ENCODE assay signal across 13 mouse cellular contexts in the genomic region with DNA sequence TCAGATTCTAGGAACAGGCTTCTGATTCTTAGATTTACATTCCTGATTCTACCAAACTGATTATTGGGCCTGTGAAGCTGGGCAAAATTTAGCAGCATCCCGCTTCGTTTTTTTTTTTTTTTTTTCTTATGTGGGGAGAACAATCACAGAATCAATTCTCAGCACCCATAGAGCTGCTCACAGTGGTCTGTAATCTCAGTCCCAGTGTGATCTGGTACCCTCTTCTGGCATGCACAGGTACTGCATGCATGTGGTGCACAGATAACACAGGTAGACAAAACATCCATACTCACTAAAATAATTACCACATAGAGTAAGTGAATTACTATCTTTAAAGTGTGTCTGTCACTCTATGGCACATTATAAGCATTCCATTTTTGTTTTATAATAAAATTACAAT. TPM values are rescaled to one million over a fixed set of nuclear protein-coding genes. Genes with fewer than 3 reads are reported as not detected.
DNase-seq lines count a peak whose midpoint lies in the region; ATAC-seq and TF ChIP-seq lines count a peak whose summit lies in the region.
"Had no signal": no experiment of that assay in that cellular context is flagged by ENCODE, and none has a peak within 500 bp of the region (broad histone marks: within the 10 kb centered on the region; RNA-seq: fewer than 3 reads in every experiment).

No protein-coding gene starts in this region.

- no peaks in the 10 kb centered on the region for H3K4me1 ChIP-seq in intestine, postnatal 0 days (replicated peaks; ENCODE audit: control insufficient read depth, insufficient read depth, low read length)
- no peaks in the 10 kb centered on the region for H3K4me1 ChIP-seq in intestine, embryonic 15.5 days (replicated peaks)

- peaks cover 2% of the 10 kb centered on the region; the same call in 1 of the 2 replicates for H3K36me3 ChIP-seq in intestine, postnatal 0 days (ENCODE audit: control insufficient read depth, insufficient read depth)
- no peaks in the 10 kb centered on the region for H3K36me3 ChIP-seq in intestine, embryonic 15.5 days

- H3K9ac ChIP-seq in intestine, postnatal 0 days (ENCODE audit: low read depth, low read length) = no peak overlapping the region
- H3K9ac ChIP-seq in intestine, embryonic 15.5 days = no peak overlapping the region

- no peak overlapping the region for H3K4me3 ChIP-seq in intestine, postnatal 0 days (ENCODE audit: low read depth, low read length)
- no peak overlapping the region for H3K4me3 ChIP-seq in intestine, embryonic 15.5 days (replicated peaks)

- 87% methylated on average over 2 of the region's 2 CpGs for WGBS in intestine, postnatal 0 days
- 79% methylated on average over 2 of the region's 2 CpGs for WGBS in intestine, embryonic 15.5 days

- no peak overlapping the region for H3K27ac ChIP-seq in intestine, postnatal 0 days (ENCODE audit: low read depth, low read length)
- H3K27ac ChIP-seq in intestine, embryonic 15.5 days = no peak overlapping the region

- peak; percentile 23 for DNase-seq in thymus, postnatal 14 days
- no peak for DNase-seq in thymus, adult 18-20 months
- no peak for DNase-seq in cerebellum, postnatal 10 days
- no peak for DNase-seq in heart, postnatal 4 days
- DNase-seq: cerebellum, postnatal 36 days; kidney, adult 8-10 months; lung, postnatal 10 days had no signal

- peak; percentile 60 for TF ChIP-seq CTCF in intestine, postnatal 0 days (IDR thresholded peaks at IDR 0.05; ENCODE audit: low read depth)

- ATAC-seq in intestine, postnatal 0 days = no peak
- ATAC-seq in intestine, embryonic 15.5 days = no peak
- peak; percentile 68 for ATAC-seq in granulocyte monocyte progenitor cell, adult 5-6 weeks (replicated peaks; ENCODE audit: poor library complexity, severe bottlenecking)
- ATAC-seq in cerebellum, adult (ENCODE audit: insufficient number of reproducible peaks, low FRiP score, low TSS enrichment) = no peak
- ATAC-seq: midbrain, embryonic 16.5 days had no signal

- H3K4me2 ChIP-seq in intestine, postnatal 0 days (replicated peaks; ENCODE audit: low read depth) = no peak overlapping the region
- H3K4me2 ChIP-seq in intestine, embryonic 15.5 days (replicated peaks) = no peak overlapping the region

- H3K9me3 ChIP-seq in intestine, postnatal 0 days (ENCODE audit: control insufficient read depth) = no peaks in the 10 kb centered on the region
- H3K9me3 ChIP-seq in intestine, embryonic 15.5 days = no peaks in the 10 kb centered on the region

- no peaks in the 10 kb centered on the region for H3K27me3 ChIP-seq in intestine, postnatal 0 days (replicated peaks; ENCODE audit: control insufficient read depth, insufficient read depth, low read length)
- H3K27me3 ChIP-seq in intestine, embryonic 15.5 days (replicated peaks) = no peaks in the 10 kb centered on the region

RNA-seq across cellular contexts. Expression of a gene that starts 8.4 kb away (rescaled TPM):
- polyA plus RNA-seq in intestine, postnatal 0 days (2015; fragmentation: Nextera tagmentation; extraction: Ambion mirVana) = 21.3 and 26.3 TPM in 2 replicates
- 6.2 and 8.1 TPM in 2 replicates for polyA plus RNA-seq in intestine, embryonic 15.5 days (2015; fragmentation: Nextera tagmentation; extraction: Ambion mirVana)
- total RNA-seq in granulocyte monocyte progenitor cell, adult 5-6 weeks (2014; fragmentation: Nextera tagmentation) = 1.8 and 1.9 TPM in 2 replicates
- total RNA-seq in granulocyte monocyte progenitor cell, adult 5-6 weeks (2017) = 1.8 and 3.1 TPM in 2 replicates
- total RNA-seq in heart, postnatal 4 days (2021) = 1 to 10 TPM in 1 of 2 experiments, under 1 TPM in 1; 0.95 to 1.1 TPM

RNA-seq across cellular contexts. Expression of a gene that starts 8.8 kb away (rescaled TPM):
- 46.8 and 53.2 TPM in 2 replicates for polyA plus RNA-seq in intestine, postnatal 0 days (2015; fragmentation: Nextera tagmentation; extraction: Ambion mirVana)
- 23.8 and 25.1 TPM in 2 replicates for polyA plus RNA-seq in intestine, embryonic 15.5 days (2015; fragmentation: Nextera tagmentation; extraction: Ambion mirVana)
- 24.7 and 26.8 TPM in 2 replicates for total RNA-seq in granulocyte monocyte progenitor cell, adult 5-6 weeks (2014; fragmentation: Nextera tagmentation)
- total RNA-seq in granulocyte monocyte progenitor cell, adult 5-6 weeks (2017) = 15.6 and 17.5 TPM in 2 replicates
- total RNA-seq in heart, postnatal 4 days (2021) = 1 to 10 TPM; 8.4 to 8.7 TPM

RNA-seq across cellular contexts. Expression of a gene that starts 26.5 kb away (rescaled TPM):
- polyA plus RNA-seq in intestine, postnatal 0 days (2015; fragmentation: Nextera tagmentation; extraction: Ambion mirVana) = 0.13 and 0.24 TPM in 2 replicates
- polyA plus RNA-seq in intestine, embryonic 15.5 days (2015; fragmentation: Nextera tagmentation; extraction: Ambion mirVana) = 0.10 TPM in 2 replicates
- not detected in 2 replicates for total RNA-seq in granulocyte monocyte progenitor cell, adult 5-6 weeks (2014; fragmentation: Nextera tagmentation)
- total RNA-seq in granulocyte monocyte progenitor cell, adult 5-6 weeks (2017) = not detected in 2 replicates
- not detected for total RNA-seq in heart, postnatal 4 days (2021)
- total RNA-seq: hematopoietic stem cell, adult 5-6 weeks had no signal

RNA-seq across cellular contexts. Expression of a gene that starts 30.7 kb away (rescaled TPM):
- 215 and 217 TPM in 2 replicates for polyA plus RNA-seq in intestine, postnatal 0 days (2015; fragmentation: Nextera tagmentation; extraction: Ambion mirVana)
- 208 and 212 TPM in 2 replicates for polyA plus RNA-seq in intestine, embryonic 15.5 days (2015; fragmentation: Nextera tagmentation; extraction: Ambion mirVana)
- total RNA-seq in granulocyte monocyte progenitor cell, adult 5-6 weeks (2014; fragmentation: Nextera tagmentation) = 10.4 and 19.9 TPM in 2 replicates
- 6.3 and 11.7 TPM in 2 replicates for total RNA-seq in granulocyte monocyte progenitor cell, adult 5-6 weeks (2017)
- total RNA-seq in heart, postnatal 4 days (2021) = 100 to 1,000 TPM; 109 to 112 TPM

RNA-seq across cellular contexts. Expression of a gene that starts 30.8 kb away (rescaled TPM):
- 114 and 120 TPM in 2 replicates for polyA plus RNA-seq in intestine, postnatal 0 days (2015; fragmentation: Nextera tagmentation; extraction: Ambion mirVana)
- 118 and 126 TPM in 2 replicates for polyA plus RNA-seq in intestine, embryonic 15.5 days (2015; fragmentation: Nextera tagmentation; extraction: Ambion mirVana)
- total RNA-seq in granulocyte monocyte progenitor cell, adult 5-6 weeks (2014; fragmentation: Nextera tagmentation) = 71.0 and 77.9 TPM in 2 replicates
- 50.7 and 76.5 TPM in 2 replicates for total RNA-seq in granulocyte monocyte progenitor cell, adult 5-6 weeks (2017)
- total RNA-seq in heart, postnatal 4 days (2021) = 10 to 100 TPM; 66.3 to 67.9 TPM
